Mouse (Mus musculus) ES-E14 (cell line): ENCODE results near the gene B230219D22Rik. TPM values are rescaled to one million over a fixed set of nuclear protein-coding genes. Genes with fewer than 3 reads are reported as not detected.
A peak's percentile ranks its signal among the peaks of the same experiment; 100 is the strongest.

Experiments
- DNase-seq: peaks from one replicate; pipeline ENCODE4 v3.0.0-alpha.2; 2013; ENCODE audit warnings: low read depth, low spot score
- H3K27ac ChIP-seq: 2 replicates; pipeline ENCODE4 v1.5.1; 2012; ENCODE audit warnings: low read depth, mild to moderate bottlenecking, low read length, moderate library complexity, mixed read lengths; ENCODE audit not compliant: poor library complexity, insufficient read depth, severe bottlenecking
- H3K36me3 ChIP-seq: 2 replicates; pipeline ENCODE4 v1.6.1; 2012; ENCODE audit warnings: mild to moderate bottlenecking, low read length, moderate library complexity, mixed read lengths; ENCODE audit not compliant: control insufficient read depth, poor library complexity, insufficient read depth, severe bottlenecking
- H3K4me1 ChIP-seq, 2 experiments: fragments of 150-350 bp in 1 of 2; sonication (generic) in 1 of 2; 2 replicates each; pipeline ENCODE4 v1.6.1; 2012; ENCODE audit warnings: low read length in 2 of 2, mild to moderate bottlenecking in 1 of 2, mixed read lengths in 1 of 2; ENCODE audit not compliant: control insufficient read depth in 2 of 2, insufficient read depth in 2 of 2, poor library complexity in 1 of 2
- H3K4me3 ChIP-seq, 2 experiments: fragments of 150-350 bp in 1 of 2; sonication (generic) in 1 of 2; 2 replicates each; pipeline ENCODE4 v1.5.1; 2012; ENCODE audit warnings: low read length in 2 of 2, low read depth in 1 of 2, mild to moderate bottlenecking in 1 of 2, mixed read lengths in 1 of 2; ENCODE audit not compliant: insufficient read depth in 1 of 2, poor library complexity in 1 of 2, severe bottlenecking in 1 of 2
- H3K9ac ChIP-seq: 2 replicates; pipeline ENCODE4 v1.6.1; 2012; ENCODE audit warnings: low read depth, mild to moderate bottlenecking, low read length, mixed read lengths; ENCODE audit not compliant: poor library complexity, insufficient read depth, severe bottlenecking
- H3K9me3 ChIP-seq: fragments of 150-350 bp; sonication (generic); 2 replicates; pipeline ENCODE4 v1.6.1; 2012; ENCODE audit warnings: low read depth, mild to moderate bottlenecking, low read length; ENCODE audit not compliant: control insufficient read depth, insufficient read depth
- CHD2 ChIP-seq: IDR thresholded peaks from 2 replicates; pipeline ENCODE4 v1.6.1; 2014; ENCODE audit warnings: mild to moderate bottlenecking, low read depth, low read length, inconsistent platforms
- HCFC1 ChIP-seq: IDR thresholded peaks from 2 replicates; pipeline ENCODE4 v1.6.1; 2012; ENCODE audit warnings: low read length, inconsistent platforms, borderline replicate concordance; ENCODE audit not compliant: insufficient read depth
- MAFK ChIP-seq: IDR thresholded peaks from 2 replicates; pipeline ENCODE4 v1.6.1; 2014; ENCODE audit warnings: mild to moderate bottlenecking, low read depth, low read length, inconsistent platforms; ENCODE audit not compliant: insufficient read depth
- ZC3H11A ChIP-seq: IDR thresholded peaks from 2 replicates; pipeline ENCODE4 v1.6.1; 2012; ENCODE audit warnings: low read depth, mild to moderate bottlenecking, inconsistent platforms, low read length, borderline replicate concordance
- ZNF384 ChIP-seq: IDR thresholded peaks from 2 replicates; pipeline ENCODE4 v1.6.1; 2012; ENCODE audit warnings: low read depth, low read length, inconsistent platforms
- in situ Hi-C, 2 experiments: fragments of 600-800 bp; cut with MboI; formaldehyde crosslinking; loops; one replicate each; pipeline ENCODE4 v1.15.1; 2025; ENCODE audit warnings: low sequenced_read_pairs in 2 of 2, inconsistent platforms in 1 of 2; ENCODE audit not compliant: unreplicated experiment in 2 of 2
- total RNA-seq: library from RNA; depleted of rRNA; stranded (reverse); fragments of 300-350 nt; gene quantifications from 2 replicates; pipeline ENCODE4 v1.2.3, GENCODE M21; 2012

B230219D22Rik gene
- total RNA-seq, 1 experiment, result 32.1 TPM

DNA sequence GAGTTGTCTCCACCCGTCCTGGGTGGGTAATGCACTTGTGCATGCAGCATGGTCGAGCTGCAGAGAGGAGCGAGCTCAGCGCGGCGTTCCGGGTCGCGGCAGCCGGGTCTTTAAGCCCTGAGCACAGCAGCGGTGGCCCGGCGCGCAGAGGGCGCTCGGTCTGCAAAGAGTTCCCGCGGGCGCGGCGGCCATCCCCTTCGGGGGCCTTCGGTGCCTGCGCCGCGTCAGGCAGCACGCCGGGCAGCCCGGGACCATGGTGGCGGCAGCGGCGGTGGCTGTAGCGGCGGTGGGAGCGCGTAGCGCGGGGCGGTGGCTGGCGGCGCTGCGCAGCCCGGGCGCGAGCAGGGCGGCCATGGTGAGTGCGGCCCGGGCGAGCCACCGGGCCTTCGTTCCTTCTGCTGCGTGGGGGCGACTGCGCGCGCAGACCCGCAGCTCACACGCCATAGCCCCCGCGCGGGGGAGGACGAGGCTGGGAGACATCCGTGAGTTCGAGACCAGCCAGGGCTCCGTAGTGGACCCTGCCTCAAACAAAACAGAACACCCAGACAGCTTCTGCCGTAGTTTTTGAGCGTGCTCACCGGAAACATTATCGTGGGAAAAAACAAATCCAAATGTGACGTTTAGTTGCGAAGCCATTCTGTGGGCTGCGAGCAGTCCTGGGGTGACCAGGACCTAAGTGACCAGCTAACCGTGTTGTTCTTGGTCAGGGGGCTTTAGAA lies 34.4 kb downstream of the B230219D22Rik start, which contains the start of gene Pcbd2:
Gene Pcbd2, plus strand, starts transcription at position 249 of the 719 bp plus-strand sequence.
- in situ Hi-C loops, result no loop called here
- TF ChIP-seq ZC3H11A (no peak), CHD2 (no peak), ZNF384 (no peak), HCFC1 (no peak), MAFK (no peak)
- H3K9ac ChIP-seq, result peak within 1 kb of the TSS; percentile 86
- H3K9me3 ChIP-seq, result no peaks in the 10 kb centered on the region
- no peak for DNase-seq
- H3K4me1 ChIP-seq, result peaks cover 0 to 2% of the 10 kb centered on the region in 2 experiments; a peak in 1 of 4 replicates
- peak within 1 kb of the TSS; percentile 16 for H3K27ac ChIP-seq
- H3K4me3 ChIP-seq, result peak within 1 kb of the TSS; percentile 78 to 96
- no peaks in the 10 kb centered on the region for H3K36me3 ChIP-seq

GRCm38 (mm10) chr13:55727839-55728238 lies 34.9 kb downstream of the B230219D22Rik start:
- H3K9ac ChIP-seq, result peak overlapping the region; percentile 86
- DNase-seq, result no peak
- in situ Hi-C loops, result no loop called here
- H3K4me1 ChIP-seq, result peaks cover 0 to 2% of the 10 kb centered on the region in 2 experiments; a peak in 1 of 4 replicates
- peak overlapping the region; percentile 78 to 96 for H3K4me3 ChIP-seq
- H3K27ac ChIP-seq, result no peak overlapping the region; the same call in 1 of the 2 replicates
- peak; percentile 91 for TF ChIP-seq ZNF384
- 0 out of 2 replicates have a peak, but pooled peaks have one; percentile 24 for TF ChIP-seq ZC3H11A
- TF ChIP-seq MAFK, result no peak
- TF ChIP-seq CHD2, result no peak
- TF ChIP-seq HCFC1, result 0 out of 2 replicates have a peak, but pooled peaks have one; percentile 63
- no peaks in the 10 kb centered on the region for H3K36me3 ChIP-seq
- H3K9me3 ChIP-seq, result no peaks in the 10 kb centered on the region

DNA sequence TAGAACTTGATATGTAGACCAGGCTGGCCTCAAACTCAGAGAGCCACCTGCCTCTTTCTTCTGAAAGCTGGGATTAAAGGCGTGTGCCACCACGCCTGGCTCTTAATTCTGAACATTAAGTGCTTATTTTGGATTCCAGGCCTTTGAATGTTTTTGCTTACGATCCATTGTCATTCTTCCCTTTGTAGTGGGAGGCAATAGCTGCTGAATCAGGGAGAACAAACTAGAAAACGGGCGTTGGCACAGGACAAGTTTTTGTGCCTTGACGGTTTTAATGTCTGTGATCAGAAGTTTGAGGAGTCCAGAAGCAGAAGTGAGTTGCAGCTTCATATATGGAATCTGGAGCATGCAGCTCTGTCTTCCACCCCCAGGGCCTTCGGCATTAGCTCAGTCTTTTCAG lies 37.8 kb downstream of the B230219D22Rik start:
- in situ Hi-C loops, result no loop called here
- H3K4me1 ChIP-seq, result peaks cover 0 to 2% of the 10 kb centered on the region in 2 experiments; a peak in 1 of 4 replicates
- no peaks in the 10 kb centered on the region for H3K36me3 ChIP-seq
- 0 out of 2 replicates have a peak, but pooled peaks have one; percentile 40 for TF ChIP-seq MAFK
- no peak for TF ChIP-seq ZC3H11A
- DNase-seq, result peak; percentile 55
- no peaks in the 10 kb centered on the region for H3K9me3 ChIP-seq
- H3K4me3 ChIP-seq, result no peak overlapping the region
- no peak overlapping the region for H3K9ac ChIP-seq
- no peak overlapping the region for H3K27ac ChIP-seq

DNA sequence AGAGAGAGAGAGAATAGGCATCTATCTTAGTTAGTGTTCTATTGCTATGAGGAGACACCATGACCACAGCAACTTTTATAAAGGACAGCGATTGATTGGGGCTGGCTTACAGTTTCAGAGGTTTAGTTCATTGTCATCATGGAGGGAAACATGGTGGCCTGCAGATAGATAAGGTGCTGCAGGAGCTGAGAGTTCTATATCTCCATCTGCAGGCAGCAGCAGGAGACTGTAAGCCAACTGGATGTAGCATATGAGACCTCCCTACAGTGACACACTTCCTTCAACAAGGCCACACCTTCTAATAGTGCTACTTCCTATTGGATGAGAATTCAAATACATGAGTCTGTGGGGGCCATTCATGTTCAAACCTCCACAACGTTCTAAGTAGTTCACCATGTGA lies 39.2 kb downstream of the B230219D22Rik start:
- Histone ChIP-seq H3K4me3 (no peak overlapping the region), H3K27ac (no peak overlapping the region), H3K9me3 (no peaks in the 10 kb centered on the region), H3K4me1 (no peaks in the 10 kb centered on the region), H3K36me3 (no peaks in the 10 kb centered on the region), H3K9ac (no peak overlapping the region)
- no peak for DNase-seq
- in situ Hi-C loops, result no loop called here
- TF ChIP-seq ZC3H11A (no peak), MAFK (no peak), CHD2 (no peak), HCFC1 (no peak), ZNF384 (no peak)
